Mouse (Mus musculus): ENCODE results near the gene Spon1.

DNA sequence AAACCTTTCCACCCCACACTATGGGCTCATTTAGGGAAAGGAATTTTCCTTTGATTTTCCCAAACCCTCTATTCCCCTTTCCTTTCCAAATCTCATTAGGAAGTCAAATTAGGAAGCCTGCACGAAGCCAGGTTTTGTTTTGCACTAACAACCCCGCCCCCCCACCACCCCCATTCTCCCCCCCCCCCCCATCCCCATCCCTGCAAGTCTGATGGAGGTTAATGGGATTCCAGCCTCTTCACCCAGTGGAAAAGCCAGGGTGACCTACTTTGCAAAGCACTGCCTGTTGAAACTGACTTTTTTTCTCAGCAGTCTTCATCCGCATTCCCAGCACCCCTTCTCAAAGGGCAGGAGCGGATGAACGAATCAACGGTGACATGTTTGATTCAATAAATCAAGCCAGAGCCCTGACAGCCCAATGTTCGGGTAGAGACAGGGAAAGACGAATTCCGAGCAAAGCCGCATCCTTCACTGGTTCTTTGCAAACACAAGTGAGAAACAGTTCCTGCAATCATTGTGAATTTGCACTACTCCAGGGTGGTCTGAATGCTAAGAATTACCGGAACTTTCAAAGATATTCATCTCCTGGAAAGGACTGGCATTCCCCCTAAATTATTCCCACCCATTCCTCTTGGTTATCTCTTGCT, 254.4 kb downstream of the Spon1 start:
- TF ChIP-seq CTCF (IDR thresholded peaks at IDR 0.05; ENCODE audit: extremely low read depth, insufficient read depth, insufficient read length, insufficient replicate concordance) (no peak), POLR2A (IDR thresholded peaks at IDR 0.05; ENCODE audit: low read depth, low read length) (no peak)
